Mouse (Mus musculus) 3134 (cell line): ENCODE results near the gene Srgap3.

ENCODE experiments used
- DNase-seq: peaks from one replicate; pipeline ENCODE4 v3.0.0-alpha.2; 2011; ENCODE audit warnings: low spot score; ENCODE audit not compliant: insufficient read length; ENCODE audit errors: extremely low read depth

The Srgap3 gene

DNA sequence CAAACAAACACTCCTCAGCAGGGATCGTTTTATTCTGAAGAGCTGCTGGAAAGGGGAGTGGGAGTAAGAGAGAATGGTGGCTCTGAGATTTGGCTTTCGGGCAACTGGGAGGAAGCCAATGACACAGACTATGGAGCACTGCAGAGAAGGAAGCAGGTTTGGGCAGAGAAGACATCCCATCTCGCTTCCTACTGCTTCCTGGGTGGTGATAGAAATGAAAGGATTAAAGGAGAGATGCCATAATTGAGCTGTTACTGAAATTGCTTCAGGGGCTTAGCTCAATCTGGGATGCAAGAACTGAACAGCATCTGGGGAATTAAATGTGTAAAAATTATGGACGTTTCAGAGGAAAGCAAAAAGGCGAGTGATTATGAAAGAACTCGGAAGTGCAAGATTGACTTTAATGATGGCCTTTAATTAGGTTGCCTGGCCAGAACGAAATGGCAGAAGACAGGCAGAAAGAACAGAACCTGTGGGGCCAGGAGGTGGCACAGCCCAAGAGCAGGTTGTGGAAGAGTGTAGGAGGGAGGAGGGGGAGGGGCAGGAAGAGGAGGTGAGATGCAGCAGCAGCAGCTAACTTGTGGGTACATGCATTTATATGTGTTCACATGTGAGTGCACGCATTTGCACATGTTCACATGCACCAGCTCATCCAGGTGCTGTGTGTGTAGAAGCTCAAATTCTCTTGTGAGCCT, 126.6 kb downstream of the Srgap3 start:
- DNase-seq: no peak

DNA sequence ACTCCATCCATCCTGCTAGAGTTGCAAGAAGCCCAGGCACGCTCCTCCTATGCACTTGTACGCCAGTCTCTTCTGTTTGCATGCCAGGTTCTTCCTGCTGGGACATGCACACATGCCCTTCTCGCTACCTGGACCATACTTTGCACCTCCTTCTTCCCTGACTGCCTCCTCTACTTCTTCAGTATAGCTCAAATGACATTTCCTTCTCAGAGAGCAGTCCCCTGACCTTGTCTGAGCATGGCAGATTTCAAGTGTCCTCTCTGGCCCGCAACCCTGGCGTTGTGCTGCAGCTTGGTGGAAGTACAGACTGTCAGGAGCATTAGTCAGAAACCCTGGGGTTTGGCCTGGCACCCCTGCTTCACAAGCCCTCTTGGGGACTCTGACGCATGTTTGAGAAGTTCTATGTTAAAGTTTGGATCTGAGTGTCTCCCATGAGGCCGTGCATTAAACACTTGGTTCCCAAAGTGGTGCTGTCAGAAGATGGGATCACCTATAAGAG, 128.6 kb downstream of the Srgap3 start:
- DNase-seq: no peak

DNA sequence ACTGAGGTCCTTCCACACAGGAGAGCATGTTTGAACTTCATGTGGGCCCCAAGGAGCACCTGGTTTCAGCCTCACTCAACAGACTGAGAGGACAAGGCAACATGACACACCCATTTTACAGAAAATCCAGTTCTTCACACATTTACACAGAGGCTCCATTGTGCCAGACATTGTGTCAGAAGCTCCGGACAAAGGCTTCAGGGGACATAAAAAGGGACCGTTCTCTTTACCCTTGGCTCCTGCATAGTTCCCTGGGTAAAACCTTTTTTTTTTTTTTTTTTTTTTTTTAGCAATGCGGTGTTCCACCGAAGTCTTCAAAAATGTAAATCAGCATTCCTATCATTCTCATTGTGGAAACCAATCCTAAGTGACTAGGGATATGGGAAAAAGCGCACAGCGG, 131.5 kb downstream of the Srgap3 start:
- DNase-seq: no peak

DNA sequence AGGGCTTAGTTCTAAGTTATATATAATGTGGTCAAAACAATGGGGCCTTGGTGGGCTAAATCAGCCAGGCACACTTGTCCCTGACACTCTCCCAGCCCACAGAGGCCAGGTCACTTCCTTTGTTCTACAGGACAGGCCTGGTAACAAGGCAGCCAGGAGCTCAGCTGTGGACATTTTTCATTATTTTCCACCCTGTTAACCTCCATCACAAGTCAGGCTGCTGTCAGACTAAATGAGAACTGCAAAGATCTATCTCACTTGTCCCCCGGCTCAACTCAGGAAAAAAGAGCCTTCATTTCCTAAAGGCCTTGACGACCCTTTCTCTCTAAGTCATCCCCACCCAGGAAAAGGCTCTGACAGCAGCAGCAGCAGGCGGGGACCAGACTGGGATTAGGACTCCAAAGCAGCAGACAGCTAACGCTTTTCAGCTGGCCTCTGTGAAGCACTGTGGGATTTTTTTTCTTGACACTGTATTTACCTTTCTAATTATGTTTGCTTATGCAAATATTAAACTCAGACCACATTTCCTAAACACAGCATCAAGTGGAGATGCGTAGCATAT, 132.5 kb downstream of the Srgap3 start:
- DNase-seq: no peak

DNA sequence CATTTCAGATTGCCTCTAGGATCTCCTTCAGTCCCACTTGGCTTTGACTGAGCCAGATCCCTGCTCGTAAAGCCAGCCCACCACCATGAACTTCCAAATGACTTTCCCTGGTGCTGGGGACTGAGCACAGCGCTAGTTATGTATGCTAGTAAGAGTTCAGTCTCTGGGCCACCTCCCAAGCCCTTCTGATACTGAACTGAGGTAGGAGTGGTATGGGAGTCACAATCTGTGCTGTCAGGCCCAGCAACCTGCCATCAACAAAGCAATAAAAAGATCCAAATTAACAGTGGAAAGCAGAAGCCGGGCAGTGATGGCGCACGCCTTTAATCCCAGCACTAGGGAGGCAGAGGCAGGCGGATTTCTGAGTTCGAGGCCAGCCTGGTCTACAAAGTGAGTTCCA, 134.2 kb downstream of the Srgap3 start:
- no peak for DNase-seq

DNA sequence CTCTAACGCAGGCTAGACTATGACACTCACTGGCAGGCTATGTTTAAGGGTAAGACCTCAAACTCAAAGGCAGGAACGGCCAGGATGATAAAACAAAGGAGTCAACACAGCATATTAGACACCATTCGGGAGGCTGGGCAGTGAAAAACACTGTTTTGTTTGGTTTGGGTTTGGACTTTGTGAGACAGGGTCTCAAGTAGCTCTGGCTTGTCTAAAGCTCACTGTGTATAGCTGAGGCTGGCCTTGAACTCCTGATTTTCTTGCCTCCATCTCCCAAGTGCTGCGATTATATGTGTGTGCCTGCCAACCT, 136.6 kb downstream of the Srgap3 start:
- DNase-seq: no peak

DNA sequence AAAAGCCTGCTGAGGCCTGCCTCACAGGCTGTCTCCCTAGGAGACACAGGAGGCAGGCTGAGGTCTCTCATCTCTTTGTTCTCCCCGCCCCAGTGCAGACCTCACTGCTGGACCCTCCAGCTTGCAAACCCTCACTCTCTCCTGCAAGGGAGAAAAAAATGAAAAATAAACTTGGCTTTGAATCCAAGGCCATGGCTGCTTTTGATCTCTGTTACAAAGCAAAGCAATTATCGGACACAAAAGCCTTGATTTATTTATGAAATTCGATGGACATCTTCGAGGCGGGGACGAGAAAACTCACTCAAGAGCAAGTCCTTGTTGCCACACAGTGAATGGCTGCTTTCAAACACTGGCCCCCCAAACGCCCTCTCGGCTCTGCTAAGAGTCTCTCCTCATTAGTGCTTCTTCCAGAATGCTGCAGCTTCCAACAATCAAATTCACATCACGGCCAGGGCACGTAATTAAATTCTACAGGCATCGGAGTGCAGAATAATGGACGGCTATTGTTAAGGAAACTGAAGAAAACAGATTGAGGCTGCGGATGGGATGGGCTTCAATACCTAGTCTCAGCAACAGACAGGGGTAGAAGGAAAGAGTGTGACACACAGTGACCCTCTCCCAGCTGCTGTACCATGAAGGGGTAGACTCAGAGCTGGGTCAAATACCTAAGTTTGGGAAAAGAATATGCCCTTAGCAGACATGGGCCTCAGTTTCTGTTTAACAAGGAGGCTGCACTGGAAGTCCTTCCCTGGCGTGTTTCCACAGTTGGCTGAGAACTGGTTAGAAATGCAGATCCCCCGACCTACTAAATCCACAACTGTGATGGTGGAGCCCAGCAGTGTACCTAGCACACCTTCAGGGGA, 137.2 kb downstream of the Srgap3 start:
- no peak for DNase-seq

DNA sequence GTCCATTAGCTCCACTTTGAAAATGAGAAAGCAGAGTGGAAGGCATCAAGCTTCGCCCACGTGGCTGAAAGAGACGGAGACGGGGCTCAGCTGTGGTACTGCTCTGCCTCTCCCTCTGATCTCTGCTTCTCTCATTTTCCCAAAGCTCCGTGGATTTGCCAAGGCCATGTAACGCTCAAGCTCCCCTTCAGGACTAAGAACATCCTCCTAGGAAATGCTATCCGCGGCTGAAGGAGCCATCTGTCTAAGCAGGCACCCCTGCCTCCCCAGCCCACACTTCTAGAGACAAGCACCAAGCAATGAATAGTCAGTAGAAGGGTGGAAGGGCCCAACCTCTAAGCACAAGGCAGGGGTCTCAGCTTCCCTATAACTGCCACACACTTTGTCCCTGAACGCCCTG, 138.3 kb downstream of the Srgap3 start:
- no peak for DNase-seq

DNA sequence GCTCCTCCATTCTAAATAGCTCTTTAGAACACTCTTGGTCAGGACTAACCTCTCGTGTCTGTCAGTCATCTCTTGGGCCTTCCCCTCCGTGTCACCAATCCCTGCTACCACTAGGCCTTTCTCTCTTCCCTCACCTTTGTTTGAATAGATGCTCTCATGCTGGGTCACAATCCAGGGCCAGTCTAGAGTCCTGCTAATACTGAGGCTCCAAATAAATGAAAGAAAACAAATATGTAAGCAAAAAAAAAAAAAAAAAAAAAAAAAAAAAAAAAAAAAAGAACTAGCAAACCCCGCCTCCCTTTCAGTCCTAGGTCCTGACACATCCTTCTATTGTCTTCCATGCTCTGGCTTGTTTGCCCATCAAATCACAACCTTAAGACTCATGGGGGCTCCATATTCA, 145.1 kb downstream of the Srgap3 start:
- no peak for DNase-seq

DNA sequence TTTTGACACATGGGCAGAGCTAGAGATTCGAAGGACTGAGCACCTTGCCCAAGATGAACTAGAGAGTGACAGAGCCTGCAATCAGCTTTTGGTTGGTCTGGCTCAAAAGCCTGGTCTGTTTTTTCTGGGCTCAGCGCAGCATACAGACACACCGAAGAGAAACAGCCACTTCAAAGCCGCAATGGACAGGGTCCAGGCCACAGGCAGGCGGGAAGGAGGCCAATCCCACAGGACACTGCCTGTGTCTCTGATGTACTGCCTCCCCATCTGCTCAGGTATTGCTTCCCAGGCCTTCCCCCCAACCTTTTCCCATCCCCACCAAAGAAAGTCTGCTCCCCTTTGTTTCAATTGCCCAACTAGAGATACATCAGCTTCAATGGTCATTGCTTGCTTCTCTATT, 148.7 kb downstream of the Srgap3 start:
- peak; percentile 54 for DNase-seq

DNA sequence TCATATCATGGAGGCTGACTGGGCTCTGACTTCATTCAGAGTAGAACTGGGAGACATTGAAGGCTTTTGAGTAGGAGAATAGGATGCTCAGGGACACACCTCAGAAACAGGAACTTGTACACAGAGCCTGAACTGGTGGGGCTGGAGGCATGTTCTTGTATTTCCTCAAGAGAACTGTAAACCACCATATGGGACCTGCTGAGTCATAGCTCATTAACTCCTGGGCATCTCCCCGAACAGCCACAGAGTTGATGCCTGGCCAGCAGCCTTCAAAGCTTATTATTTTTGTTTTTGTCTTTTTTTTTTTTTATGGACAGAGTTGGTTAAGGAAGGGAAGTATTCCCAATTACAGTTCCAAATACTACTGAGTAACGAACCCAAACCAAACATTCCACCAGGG, 150.5 kb downstream of the Srgap3 start:
- DNase-seq: peak; percentile 78

DNA sequence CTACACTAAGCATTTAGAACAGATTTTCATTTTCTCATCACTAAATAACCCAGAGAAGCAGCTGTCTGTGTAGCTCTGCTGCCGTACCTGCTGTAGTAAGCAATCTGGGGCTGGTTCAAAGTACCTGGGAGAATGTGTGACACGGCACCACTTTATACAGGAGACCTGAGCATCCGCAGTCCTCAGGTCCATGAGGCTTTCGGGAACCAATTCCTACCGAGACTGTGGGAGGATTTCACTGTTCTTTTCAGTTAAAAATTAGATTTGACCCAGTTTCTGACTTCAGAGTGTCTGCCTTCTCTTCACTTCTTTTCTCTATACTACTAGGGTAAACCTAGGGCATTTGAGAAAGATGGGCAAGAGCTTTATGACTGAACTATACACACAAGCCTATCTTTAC, 153.2 kb downstream of the Srgap3 start:
- DNase-seq: no peak

DNA sequence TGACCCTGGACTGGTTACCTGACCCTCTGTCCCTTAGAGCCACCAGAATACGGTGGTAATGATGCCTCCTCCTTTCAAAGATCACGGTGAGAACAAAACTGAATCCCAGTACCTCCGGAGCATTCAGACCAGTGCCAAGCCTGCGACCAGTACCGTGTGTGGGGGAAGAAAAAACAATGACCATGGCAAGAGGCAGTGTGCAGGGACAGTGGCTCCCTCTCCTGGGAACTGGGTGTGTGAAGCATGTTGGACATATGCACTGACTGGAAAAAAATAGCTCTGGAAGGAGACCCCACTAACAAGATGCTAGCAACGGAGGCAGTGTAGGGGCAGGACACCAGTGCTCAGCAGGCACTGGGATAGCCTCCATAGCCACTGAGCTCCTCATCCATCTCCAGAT, 157.2 kb downstream of the Srgap3 start:
- no peak for DNase-seq

DNA sequence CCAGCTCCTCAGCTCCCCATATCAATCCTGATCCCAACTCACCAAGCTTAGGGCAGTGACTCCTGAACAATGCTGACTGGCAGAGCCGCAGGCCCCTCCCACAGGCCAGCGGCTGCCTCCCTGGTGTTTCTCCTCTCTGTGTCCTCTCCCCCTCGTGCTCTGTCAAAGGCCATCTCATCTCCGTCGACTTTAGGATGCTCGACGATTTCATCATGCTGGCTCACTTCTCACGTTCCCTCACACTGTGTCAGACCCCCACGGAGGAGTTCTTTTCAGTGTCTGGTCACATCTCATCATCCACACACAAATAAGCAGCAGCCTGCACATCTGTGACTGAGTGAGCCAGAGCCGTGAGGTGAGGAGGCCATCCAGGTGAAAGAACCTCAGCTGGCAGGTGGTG, 158.4 kb downstream of the Srgap3 start:
- no peak for DNase-seq

DNA sequence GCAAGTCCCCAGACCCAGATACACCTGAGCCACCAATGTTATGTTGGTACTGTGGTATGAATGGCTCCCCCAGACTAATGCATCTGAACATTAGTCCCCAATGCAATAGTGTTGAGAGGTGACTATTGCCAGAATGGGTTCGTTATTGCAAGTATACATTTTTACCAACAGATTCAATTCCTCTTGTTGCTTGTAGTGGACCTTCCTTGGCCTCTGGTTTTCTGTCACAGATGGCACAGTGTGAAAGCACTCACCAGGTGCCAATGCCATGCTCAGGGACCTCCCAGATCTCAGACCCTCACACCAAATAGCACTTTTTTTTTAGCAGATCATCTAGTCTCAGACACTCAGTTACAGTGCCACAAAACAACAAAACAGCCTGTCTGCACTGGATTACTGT, 158.9 kb downstream of the Srgap3 start:
- DNase-seq: no peak

DNA sequence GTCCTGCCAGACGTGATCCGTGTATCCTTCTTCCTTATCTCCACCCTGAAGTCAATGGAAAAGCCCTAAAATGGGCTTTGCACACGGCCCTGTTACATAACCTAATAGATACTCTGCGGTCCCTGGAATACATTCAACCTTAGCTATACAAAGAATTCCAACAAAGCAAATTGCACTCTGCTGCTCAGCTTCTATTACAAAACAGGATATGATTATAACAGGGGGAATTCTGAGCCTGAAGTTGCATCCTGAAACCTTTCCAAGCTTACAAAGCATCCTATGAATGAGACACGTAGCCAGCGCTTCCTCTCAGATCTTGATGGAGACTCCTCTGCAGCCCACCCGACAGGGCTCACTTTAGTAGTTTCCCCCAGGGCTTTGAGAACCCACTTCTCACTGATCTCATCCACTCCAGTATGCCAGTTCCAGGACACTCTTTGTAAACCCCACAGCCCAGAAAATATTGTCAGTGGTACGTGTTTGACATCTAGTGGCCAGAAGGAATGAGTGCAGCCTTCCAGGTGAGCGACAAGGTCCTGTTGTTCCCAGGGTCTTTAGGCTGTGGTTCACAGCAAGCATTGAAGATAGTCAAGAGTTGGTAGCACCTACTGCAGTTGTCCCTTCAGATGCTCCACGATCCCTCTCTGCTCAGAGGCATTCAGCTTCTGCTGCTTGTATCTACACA, 165.5 kb downstream of the Srgap3 start:
- no peak for DNase-seq

DNA sequence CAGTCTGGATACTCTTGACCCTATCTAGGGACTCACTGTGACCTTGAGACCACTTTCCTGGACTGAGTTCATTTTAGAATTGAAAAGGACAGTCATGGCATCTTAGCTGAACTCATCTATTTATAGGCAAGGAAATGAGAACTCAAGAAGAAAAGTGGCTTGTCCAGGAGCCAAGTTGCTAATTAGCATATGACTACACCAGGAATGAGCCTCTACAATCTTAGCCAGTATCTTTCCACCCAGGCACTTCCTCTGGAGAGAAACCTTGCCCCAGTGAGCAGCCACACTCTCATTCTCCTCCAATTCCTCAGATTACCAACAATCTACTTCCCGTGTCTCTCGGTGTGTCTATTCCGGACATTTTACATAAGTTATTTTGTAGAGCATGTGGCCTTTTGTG, 168.9 kb downstream of the Srgap3 start:
- no peak for DNase-seq

DNA sequence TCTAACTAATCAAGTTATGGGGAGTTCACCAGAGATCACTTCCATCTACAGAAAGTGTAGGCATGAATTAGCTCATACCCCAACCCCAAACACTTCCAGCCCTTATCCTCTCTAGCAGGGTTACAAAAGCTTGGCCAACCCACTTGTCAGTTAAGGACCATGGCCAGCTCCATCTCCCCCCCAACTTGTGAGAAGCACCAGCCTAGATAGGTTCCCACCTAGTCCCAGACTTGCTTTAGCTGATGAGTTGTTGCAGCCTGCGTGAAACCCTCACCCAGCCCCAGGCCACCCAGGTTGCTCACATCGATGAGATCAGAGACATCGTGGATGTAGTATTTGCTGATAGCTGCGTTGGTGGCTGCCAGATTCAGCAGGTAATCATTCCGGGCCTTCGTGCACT, 170.3 kb downstream of the Srgap3 start:
- no peak for DNase-seq

DNA sequence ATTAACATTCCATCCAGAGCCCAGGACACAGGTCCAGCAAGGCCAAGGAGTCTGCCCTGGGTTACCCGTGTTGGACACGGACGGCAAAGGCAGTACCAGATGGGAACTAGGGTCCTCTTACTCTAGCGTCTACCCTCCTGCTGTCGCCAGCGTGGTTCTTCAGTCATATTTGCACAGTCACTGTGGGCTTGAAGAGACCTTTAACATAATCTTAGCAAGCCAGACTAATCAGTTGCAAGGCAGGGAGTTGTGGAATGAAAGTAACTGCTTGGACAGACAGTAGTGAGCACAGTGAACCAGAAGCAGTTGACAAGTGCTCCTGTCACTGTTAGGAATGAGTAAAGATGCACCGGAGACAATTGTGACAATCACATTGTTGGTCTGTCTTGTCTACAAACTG, 173.3 kb downstream of the Srgap3 start:
- no peak for DNase-seq

DNA sequence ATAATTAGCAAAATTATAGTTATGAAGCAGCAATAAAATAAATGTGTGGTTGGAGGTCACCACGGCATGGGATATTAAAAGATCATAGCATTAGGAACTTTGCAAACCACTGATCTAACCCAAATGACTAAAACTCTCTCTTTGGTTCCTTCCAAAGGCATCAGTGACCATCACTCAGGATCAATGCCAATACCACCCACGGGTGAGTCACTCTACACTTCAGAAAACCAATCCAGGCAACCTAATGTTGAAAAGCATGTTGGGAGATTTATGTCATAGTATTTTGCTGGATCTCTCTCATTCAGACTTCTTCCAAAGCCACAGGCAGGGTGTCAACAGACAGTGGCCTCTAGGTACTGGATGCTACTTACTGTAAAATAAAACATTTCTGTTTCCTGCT, 176.1 kb downstream of the Srgap3 start:
- peak; percentile 24 for DNase-seq

DNA sequence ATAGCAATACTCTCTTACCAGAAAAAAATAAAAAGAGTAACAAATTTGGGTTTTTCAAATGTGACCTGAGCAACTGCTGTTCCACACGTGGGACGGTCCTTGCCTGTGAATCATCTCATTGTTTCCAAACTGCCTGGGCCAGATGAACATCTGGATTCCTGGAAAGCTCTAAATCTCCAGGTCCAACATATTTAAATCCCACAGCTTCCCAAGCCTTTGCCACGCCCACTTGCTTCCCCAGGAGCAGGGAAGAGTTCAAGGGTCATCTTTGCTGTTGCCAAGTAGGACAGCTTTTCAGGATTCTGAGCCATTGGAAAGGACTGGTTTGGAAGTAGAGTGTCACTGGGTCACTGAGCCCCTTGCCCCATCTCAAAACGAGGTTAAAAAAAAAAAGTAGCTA, 188.5 kb downstream of the Srgap3 start:
- DNase-seq: no peak
